Mouse (Mus musculus) olfactory bulb, adult 2 months (tissue): ENCODE results near the gene Gabpa. TPM values are rescaled to one million over a fixed set of nuclear protein-coding genes. Genes with fewer than 3 reads are reported as not detected.

Experiments used
- H3K27ac ChIP-seq: fragments of 200-500 bp; 2 replicates; pipeline ENCODE4 v1.5.1; 2012; ENCODE audit warnings: low read depth, low read length; ENCODE audit not compliant: insufficient read depth
- H3K4me1 ChIP-seq: fragments of 200-500 bp; 2 replicates; pipeline ENCODE4 v1.6.1; 2012; ENCODE audit warnings: low read length; ENCODE audit not compliant: control insufficient read depth, insufficient read depth
- H3K4me3 ChIP-seq: fragments of 200-500 bp; 2 replicates; pipeline ENCODE4 v1.5.1; 2012; ENCODE audit warnings: mild to moderate bottlenecking, low read depth, low read length, moderate library complexity; ENCODE audit not compliant: insufficient read depth
- CTCF ChIP-seq: fragments of 200-500 bp; IDR thresholded peaks from 2 replicates; pipeline ENCODE4 v1.5.1; 2012; ENCODE audit warnings: low read depth, mild to moderate bottlenecking, low read length, moderate library complexity; ENCODE audit not compliant: insufficient read depth
- POLR2A ChIP-seq: fragments of 200-500 bp; IDR thresholded peaks from 2 replicates; pipeline ENCODE4 v1.6.1; 2012; ENCODE audit warnings: mild to moderate bottlenecking, low read depth, low read length, moderate library complexity; ENCODE audit not compliant: insufficient read depth
- WGBS: fragments of 180-500 bp; shearing (Covaris S2); methylation state at CpG from one replicate; pipeline ENCODE4 v1.1.7; 2018; 5-methylcytosine and 5-hydroxymethylcytosine counted together
- polyA plus RNA-seq: library from polyadenylated mRNA; stranded (reverse); fragments of >200 nt; gene quantifications from 2 replicates; pipeline ENCODE4 v1.2.4, GENCODE M21; 2012; ENCODE audit warnings: low replicate concordance; ENCODE audit not compliant: missing spikeins, insufficient read depth, insufficient read length

The Gabpa gene
- polyA plus RNA-seq, 1 experiment, result 390 TPM

GRCm38 (mm10) chr16:84835823-84836743, 1.4 kb downstream of the Gabpa start:
- 8% methylated on average over 29 of the region's 29 CpGs for WGBS
- no peak for TF ChIP-seq POLR2A
- TF ChIP-seq CTCF, result no peak

GRCm38 (mm10) chr16:84838576-84838975, 3.9 kb downstream of the Gabpa start:
- peaks cover 6% of the 10 kb centered on the region for H3K4me1 ChIP-seq
- no peak for TF ChIP-seq CTCF
- no peak for TF ChIP-seq POLR2A
- WGBS, result 86% methylated on average over 2 of the region's 2 CpGs
- H3K4me3 ChIP-seq, result no peak overlapping the region
- H3K27ac ChIP-seq, result no peak overlapping the region

More at GRCm38 (mm10) chr16:84835823-84836743, 1.4 kb downstream of the Gabpa start:
- peak overlapping the region; percentile 98 for H3K4me3 ChIP-seq
- H3K27ac ChIP-seq, result peak overlapping the region; percentile 26; the same call in 1 of the 2 replicates
- peaks cover 10% of the 10 kb centered on the region for H3K4me1 ChIP-seq

- Histone ChIP-seq H3K4me3 (no peak overlapping the region), H3K4me1 (no peaks in the 10 kb centered on the region), H3K27ac (no peak overlapping the region)
- WGBS, result 90% methylated on average over 6 of the region's 6 CpGs
- TF ChIP-seq CTCF, result no peak
- TF ChIP-seq POLR2A, result no peak
Observed at GRCm38 (mm10) chr16:84853492-84853891, 18.8 kb downstream of the Gabpa start.

- H3K4me3 ChIP-seq, result no peak overlapping the region
- TF ChIP-seq POLR2A, result no peak
- no peak overlapping the region for H3K27ac ChIP-seq
- no peaks in the 10 kb centered on the region for H3K4me1 ChIP-seq
- 87% methylated on average over 8 of the region's 8 CpGs for WGBS
Observed at GRCm38 (mm10) chr16:84864656-84865055, 29.9 kb downstream of the Gabpa start.

GRCm38 (mm10) chr16:84873805-84874204, 39.1 kb downstream of the Gabpa start:
- WGBS, result 84% methylated on average over 8 of the region's 8 CpGs
- Histone ChIP-seq H3K4me3 (no peak overlapping the region), H3K27ac (no peak overlapping the region), H3K4me1 (0 out of 2 replicates have a peak, but pooled peaks cover 3% of the 10 kb centered on the region)
- TF ChIP-seq POLR2A (no peak), CTCF (no peak)

- Histone ChIP-seq H3K27ac (no peak overlapping the region), H3K4me1 (0 out of 2 replicates have a peak, but pooled peaks cover 3% of the 10 kb centered on the region), H3K4me3 (no peak overlapping the region)
- TF ChIP-seq POLR2A (no peak), CTCF (peak; percentile 22; the same call in 1 of the 2 replicates)
- 71% methylated on average over 24 of the region's 24 CpGs for WGBS
Observed at GRCm38 (mm10) chr16:84875012-84875717, 40.4 kb downstream of the Gabpa start.

GRCm38 (mm10) chr16:84875718-84876035, 41.0 kb downstream of the Gabpa start:
- WGBS, result 67% methylated on average over 7 of the region's 7 CpGs
- Histone ChIP-seq H3K4me3 (no peak overlapping the region), H3K27ac (no peak overlapping the region), H3K4me1 (0 out of 2 replicates have a peak, but pooled peaks cover 3% of the 10 kb centered on the region)
- TF ChIP-seq CTCF (no peak), POLR2A (no peak)

- WGBS, result 38% methylated on average over 8 of the region's 8 CpGs
- no peak for TF ChIP-seq POLR2A
- H3K4me1 ChIP-seq, result 0 out of 2 replicates have a peak, but pooled peaks cover 3% of the 10 kb centered on the region
- H3K27ac ChIP-seq, result no peak overlapping the region
- H3K4me3 ChIP-seq, result no peak overlapping the region
Observed at GRCm38 (mm10) chr16:84876082-84876481, 41.4 kb downstream of the Gabpa start.

- Histone ChIP-seq H3K27ac (no peak overlapping the region), H3K4me3 (no peak overlapping the region), H3K4me1 (0 out of 2 replicates have a peak, but pooled peaks cover 3% of the 10 kb centered on the region)
- TF ChIP-seq POLR2A (no peak), CTCF (peak; percentile 44; the same call in 1 of the 2 replicates)
- 14% methylated on average over 5 of the region's 5 CpGs for WGBS
Observed at GRCm38 (mm10) chr16:84879146-84879545, 44.4 kb downstream of the Gabpa start.
